Mouse (Mus musculus): ENCODE results near the gene Rnpepl1. TPM values are rescaled to one million over a fixed set of nuclear protein-coding genes. Genes with fewer than 3 reads are reported as not detected.

Rnpepl1 gene
- total and polyA plus RNA-seq, 3 experiments, result 5.1 to 20.2 (median 14.6) TPM

GRCm38 (mm10) chr1:92971879-92972795, 61.6 kb downstream of the Rnpepl1 start:
- Histone ChIP-seq H3K9ac (ENCODE audit: insufficient read depth, low read depth) (no peak overlapping the region), H3K27me3 (replicated peaks) (no peaks in the 10 kb centered on the region), H3K4me1 (ENCODE audit: control insufficient read depth in 1 of 2, insufficient read depth in 2 of 2) (peaks cover 26 to 52% of the 10 kb centered on the region in 2 experiments), H3K79me2 (replicated peaks; ENCODE audit: control insufficient read depth, extremely low read depth, insufficient read depth, poor library complexity, severe bottlenecking) (no peaks in the 10 kb centered on the region), H3K27ac (ENCODE audit: insufficient read depth, low read depth) (no peak overlapping the region), H3K4me3 (replicated peaks in 1 of 3; ENCODE audit: low read depth in 2 of 3, low read length in 2 of 3, poor library complexity in 1 of 3) (no peak overlapping the region), H3K9me3 (replicated peaks; ENCODE audit: low read length) (no peaks in the 10 kb centered on the region), H3K36me3 (replicated peaks in 1 of 2; ENCODE audit: control insufficient read depth in 1 of 2, insufficient read depth in 1 of 2, low read length in 1 of 2) (no peaks in the 10 kb centered on the region), H3K4me2 (ENCODE audit: insufficient read depth, low read depth, poor library complexity, severe bottlenecking) (no peak overlapping the region)
- in situ Hi-C loops (cut with MboI; ENCODE audit: low pct_ligation_motif_present, low pct_unique_long_range_greater_than_20kb, low sequenced_read_pairs), result no loop called here
- dilution Hi-C loops (cut with MboI; ENCODE audit: extremely low pct_ligation_motif_present, extremely low pct_unique_long_range_greater_than_20kb, low sequenced_read_pairs), result no loop called here
- no peak for DNase-seq (ENCODE audit: extremely low read depth)
- TF ChIP-seq ZNF384 (IDR thresholded peaks at IDR 0.05; ENCODE audit: low read depth, low read length) (peak; percentile 87), IRF4 (IDR thresholded peaks at IDR 0.05; ENCODE audit: low read depth, low read length) (no peak), EP300 (IDR thresholded peaks at IDR 0.05; ENCODE audit: low read length) (peak; percentile 45), POLR2A (IDR thresholded peaks at IDR 0.05; ENCODE audit: low read depth, low read length) (no peak)

- H3K9ac ChIP-seq (ENCODE audit: insufficient read depth, low read depth), result no peak overlapping the region
- no peaks in the 10 kb centered on the region for H3K9me3 ChIP-seq (replicated peaks; ENCODE audit: low read length)
- no peak for DNase-seq (ENCODE audit: extremely low read depth)
- H3K27ac ChIP-seq (ENCODE audit: insufficient read depth, low read depth), result no peak overlapping the region
- H3K4me2 ChIP-seq (ENCODE audit: insufficient read depth, low read depth, poor library complexity, severe bottlenecking), result no peak overlapping the region
- no peak for TF ChIP-seq RAD21 (IDR thresholded peaks at IDR 0.05; ENCODE audit: low read depth, low read length)
- no peak for TF ChIP-seq RCOR1 (conservative IDR thresholded peaks at IDR 0.05; ENCODE audit: low read depth, low read length)
- TF ChIP-seq POLR2AphosphoS2 (IDR thresholded peaks at IDR 0.05; ENCODE audit: low read depth, low read length), result no peak
- no peak for TF ChIP-seq PAX5 (IDR thresholded peaks at IDR 0.05; ENCODE audit: low read length)
- TF ChIP-seq TCF12 (IDR thresholded peaks at IDR 0.05; ENCODE audit: low read depth, low read length), result no peak
- no peak for TF ChIP-seq ZNF384 (IDR thresholded peaks at IDR 0.05; ENCODE audit: low read depth, low read length)
- no peak for TF ChIP-seq UBTF (IDR thresholded peaks at IDR 0.05; ENCODE audit: low read depth, low read length)
- no peak for TF ChIP-seq MEF2A (IDR thresholded peaks at IDR 0.05; ENCODE audit: borderline replicate concordance, low read depth, low read length)
- TF ChIP-seq POLR2A (IDR thresholded peaks at IDR 0.05; ENCODE audit: low read depth, low read length), result no peak
- TF ChIP-seq CHD2 (IDR thresholded peaks at IDR 0.05; ENCODE audit: low read length), result no peak
- H3K27me3 ChIP-seq (replicated peaks), result no peaks in the 10 kb centered on the region
- H3K4me1 ChIP-seq (ENCODE audit: control insufficient read depth in 1 of 2, insufficient read depth in 2 of 2), result peaks cover 32 to 59% of the 10 kb centered on the region in 2 experiments
- dilution Hi-C loops (cut with MboI; ENCODE audit: extremely low pct_ligation_motif_present, extremely low pct_unique_long_range_greater_than_20kb, low sequenced_read_pairs) (no loop called here), in situ Hi-C loops (cut with MboI; ENCODE audit: low pct_ligation_motif_present, low pct_unique_long_range_greater_than_20kb, low sequenced_read_pairs) (no loop called here)
- no peaks in the 10 kb centered on the region for H3K79me2 ChIP-seq (replicated peaks; ENCODE audit: control insufficient read depth, extremely low read depth, insufficient read depth, poor library complexity, severe bottlenecking)
- no peaks in the 10 kb centered on the region for H3K36me3 ChIP-seq (replicated peaks in 1 of 2; ENCODE audit: control insufficient read depth in 1 of 2, insufficient read depth in 1 of 2, low read length in 1 of 2)
- no peak overlapping the region for H3K4me3 ChIP-seq (replicated peaks in 1 of 3; ENCODE audit: low read depth in 2 of 3, low read length in 2 of 3, poor library complexity in 1 of 3)
Measured at GRCm38 (mm10) chr1:92972854-92973253, 62.3 kb downstream of the Rnpepl1 start.

Other genes starting within 250 kb of the Rnpepl1 start
- gene Gpc1, start 79.1 kb upstream of the Rnpepl1 start, total RNA-seq (2012; rRNA removed), result 0.55 and 0.59 TPM in 2 replicates
- 0.05 TPM in 1 of 2 replicates, not detected in the other for gene Gpc1, start 79.1 kb upstream of the Rnpepl1 start, total RNA-seq (2014; rRNA removed)
- 0.11 TPM in 1 of 2 replicates, not detected in the other for gene Gpc1, start 79.1 kb upstream of the Rnpepl1 start, polyA plus RNA-seq (2012; ENCODE audit: insufficient read length, low read depth)
- 0.04 and 0.13 TPM in 2 replicates for gene Ankmy1, start 7.9 kb upstream of the Rnpepl1 start, total RNA-seq (2012; rRNA removed)
- 0.11 TPM in 1 of 2 replicates, not detected in the other for gene Ankmy1, start 7.9 kb upstream of the Rnpepl1 start, total RNA-seq (2014; rRNA removed)
- 0.07 TPM in 1 of 2 replicates, not detected in the other for gene Ankmy1, start 7.9 kb upstream of the Rnpepl1 start, polyA plus RNA-seq (2012; ENCODE audit: insufficient read length, low read depth)
- gene Dusp28, start 3.8 kb upstream of the Rnpepl1 start, total RNA-seq (2012; rRNA removed), result 3.4 and 3.6 TPM in 2 replicates
- gene Dusp28, start 3.8 kb upstream of the Rnpepl1 start, total RNA-seq (2014; rRNA removed), result 3.2 and 4.6 TPM in 2 replicates
- gene Dusp28, start 3.8 kb upstream of the Rnpepl1 start, polyA plus RNA-seq (2012; ENCODE audit: insufficient read length, low read depth), result 2.6 and 3.6 TPM in 2 replicates
- gene Capn10, start 23.6 kb downstream of the Rnpepl1 start, total RNA-seq (2012; rRNA removed), result 13.2 and 15.9 TPM in 2 replicates
- gene Capn10, start 23.6 kb downstream of the Rnpepl1 start, total RNA-seq (2014; rRNA removed), result 12.9 and 16.1 TPM in 2 replicates
- gene Capn10, start 23.6 kb downstream of the Rnpepl1 start, polyA plus RNA-seq (2012; ENCODE audit: insufficient read length, low read depth), result 11.6 and 11.9 TPM in 2 replicates
- 0.21 and 0.42 TPM in 2 replicates for gene Gpr35, start 40.1 kb downstream of the Rnpepl1 start, total RNA-seq (2012; rRNA removed)
- gene Gpr35, start 40.1 kb downstream of the Rnpepl1 start, total RNA-seq (2014; rRNA removed), result 0.43 and 0.44 TPM in 2 replicates
- gene Gpr35, start 40.1 kb downstream of the Rnpepl1 start, polyA plus RNA-seq (2012; ENCODE audit: insufficient read length, low read depth), result 1.7 and 2.0 TPM in 2 replicates
- gene Aqp12, start 95.6 kb downstream of the Rnpepl1 start, total RNA-seq (2012; rRNA removed), result not detected in 2 replicates
- not detected in 2 replicates for gene Aqp12, start 95.6 kb downstream of the Rnpepl1 start, total RNA-seq (2014; rRNA removed)
- not detected in 2 replicates for gene Aqp12, start 95.6 kb downstream of the Rnpepl1 start, polyA plus RNA-seq (2012; ENCODE audit: insufficient read length, low read depth)
- gene Kif1a, start 191.2 kb downstream of the Rnpepl1 start, total RNA-seq (2012; rRNA removed), result 0.17 and 0.25 TPM in 2 replicates
- gene Kif1a, start 191.2 kb downstream of the Rnpepl1 start, total RNA-seq (2014; rRNA removed), result 0.11 and 0.17 TPM in 2 replicates
- gene Kif1a, start 191.2 kb downstream of the Rnpepl1 start, polyA plus RNA-seq (2012; ENCODE audit: insufficient read length, low read depth), result 0.61 and 0.93 TPM in 2 replicates
- not detected in 2 replicates for gene Agxt, start 224.5 kb downstream of the Rnpepl1 start, total RNA-seq (2012; rRNA removed)
- not detected in 2 replicates for gene Agxt, start 224.5 kb downstream of the Rnpepl1 start, total RNA-seq (2014; rRNA removed)
- gene Agxt, start 224.5 kb downstream of the Rnpepl1 start, polyA plus RNA-seq (2012; ENCODE audit: insufficient read length, low read depth), result not detected in 2 replicates